Mouse (Mus musculus) CH12.LX (cell line): ENCODE measurements at regions not wholly inside any gene's neighbourhood (a gene's known extent, or its start where the extent isn't known, plus 50 kb on each side); places are given as distances from the start of the nearest gene placed in this dataset.

Experiments
- DNase-seq: peaks from one replicate; pipeline ENCODE4 v3.0.0-alpha.2; 2013; ENCODE audit errors: extremely low read depth
- H3K27ac ChIP-seq: 2 replicates; pipeline ENCODE4 v1.5.1; 2012; ENCODE audit warnings: low read depth, mild to moderate bottlenecking, control low read depth, moderate library complexity; ENCODE audit not compliant: insufficient read depth
- H3K27me3 ChIP-seq: replicated peaks from 2 replicates; pipeline ENCODE3; 2012; ENCODE audit warnings: inconsistent platforms
- H3K36me3 ChIP-seq, 2 experiments: replicated peaks in 1 of 2; 2 replicates each; pipeline versions ENCODE3 to v1.6.1; 2012; ENCODE audit warnings: inconsistent platforms in 1 of 2, low read length in 1 of 2, mild to moderate bottlenecking in 1 of 2, mixed read lengths in 1 of 2, moderate library complexity in 1 of 2; ENCODE audit not compliant: control insufficient read depth in 1 of 2, insufficient read depth in 1 of 2
- H3K4me1 ChIP-seq, 2 experiments: 2 replicates each; pipeline ENCODE4 v1.6.1; 2012; ENCODE audit warnings: inconsistent platforms in 1 of 2, moderate library complexity in 1 of 2; ENCODE audit not compliant: insufficient read depth in 2 of 2, control insufficient read depth in 1 of 2
- H3K4me2 ChIP-seq: 2 replicates; pipeline ENCODE4 v1.6.1; 2012; ENCODE audit warnings: low read depth, mild to moderate bottlenecking, control low read depth; ENCODE audit not compliant: poor library complexity, insufficient read depth, severe bottlenecking
- H3K4me3 ChIP-seq, 3 experiments: fragments of 150-350 bp in 1 of 3; sonication (generic) in 1 of 3; replicated peaks in 1 of 3; 2 replicates each; pipeline versions ENCODE3 to v1.5.1; 2011 to 2012; ENCODE audit warnings: low read depth in 2 of 3, low read length in 2 of 3, mild to moderate bottlenecking in 2 of 3, moderate library complexity in 2 of 3, control low read depth in 1 of 3, improper control_type of control experiment in 1 of 3, inconsistent platforms in 1 of 3, mixed read lengths in 1 of 3; ENCODE audit not compliant: poor library complexity in 1 of 3
- H3K79me2 ChIP-seq: replicated peaks from 2 replicates; pipeline ENCODE4 v1.6.1; 2012; ENCODE audit warnings: mild to moderate bottlenecking, moderate library complexity; ENCODE audit not compliant: control insufficient read depth, poor library complexity, insufficient read depth, severe bottlenecking; ENCODE audit errors: extremely low read depth
- H3K9ac ChIP-seq: 2 replicates; pipeline ENCODE4 v1.6.1; 2012; ENCODE audit warnings: low read depth, mild to moderate bottlenecking, control low read depth, moderate library complexity; ENCODE audit not compliant: insufficient read depth
- H3K9me3 ChIP-seq: replicated peaks from 2 replicates; pipeline ENCODE3; 2012; ENCODE audit warnings: low read length, inconsistent platforms, mixed read lengths
- CTCF ChIP-seq, 2 experiments: IDR thresholded peaks in 1 of 2; conservative IDR thresholded peaks in 1 of 2; 2 replicates each; pipeline ENCODE4 v1.5.1; 2011 to 2012; ENCODE audit warnings: low read depth in 2 of 2, low read length in 2 of 2, improper control_type of control experiment in 1 of 2, inconsistent platforms in 1 of 2, mild to moderate bottlenecking in 1 of 2, moderate library complexity in 1 of 2
- E2F4 ChIP-seq: IDR thresholded peaks from 2 replicates; pipeline ENCODE4 v1.6.1; 2011; ENCODE audit warnings: low read depth, low read length, improper control_type of control experiment; ENCODE audit not compliant: insufficient replicate concordance
- EP300 ChIP-seq: IDR thresholded peaks from 2 replicates; pipeline ENCODE4 v1.6.1; 2011; ENCODE audit warnings: low read length, improper control_type of control experiment
- MAFK ChIP-seq: IDR thresholded peaks from 2 replicates; pipeline ENCODE4 v1.6.1; 2011; ENCODE audit warnings: low read length, improper control_type of control experiment; ENCODE audit not compliant: insufficient replicate concordance
- MAZ ChIP-seq: IDR thresholded peaks from 2 replicates; pipeline ENCODE4 v1.6.1; 2012; ENCODE audit warnings: low read depth, mild to moderate bottlenecking, inconsistent platforms, low read length, improper control_type of control experiment, moderate library complexity
- MYC ChIP-seq: IDR thresholded peaks from 2 replicates; pipeline ENCODE4 v1.6.1; 2011; ENCODE audit warnings: low read depth, mild to moderate bottlenecking, improper control_type of control experiment, low read length
- NRF1 ChIP-seq: IDR thresholded peaks from 2 replicates; pipeline ENCODE4 v1.6.1; 2014; ENCODE audit warnings: low read depth, mild to moderate bottlenecking, inconsistent platforms, low read length, improper control_type of control experiment, moderate library complexity
- PAX5 ChIP-seq: IDR thresholded peaks from 2 replicates; pipeline ENCODE4 v1.6.1; 2012; ENCODE audit warnings: low read length, inconsistent platforms, mixed read lengths
- RAD21 ChIP-seq: IDR thresholded peaks from 2 replicates; pipeline ENCODE4 v1.6.1; 2011; ENCODE audit warnings: low read depth, mild to moderate bottlenecking, low read length, improper control_type of control experiment, moderate library complexity
- SIN3A ChIP-seq: IDR thresholded peaks from 2 replicates; pipeline ENCODE4 v1.6.1; 2012; ENCODE audit warnings: low read length, improper control_type of control experiment, inconsistent platforms
- SMC3 ChIP-seq: IDR thresholded peaks from 2 replicates; pipeline ENCODE4 v1.6.1; 2011; ENCODE audit warnings: low read depth, low read length, improper control_type of control experiment
- UBTF ChIP-seq: IDR thresholded peaks from 2 replicates; pipeline ENCODE4 v1.6.1; 2012; ENCODE audit warnings: low read depth, mild to moderate bottlenecking, inconsistent platforms, low read length, improper control_type of control experiment, moderate library complexity
- ZNF384 ChIP-seq: IDR thresholded peaks from 2 replicates; pipeline ENCODE4 v1.6.1; 2012; ENCODE audit warnings: low read depth, low read length, improper control_type of control experiment, inconsistent platforms
- dilution Hi-C: fragments of 300-500 bp; cut with MboI; formaldehyde crosslinking; loops from 2 replicates; pipeline ENCODE4 v1.14.3; 2020; ENCODE audit warnings: low sequenced_read_pairs; ENCODE audit not compliant: extremely low pct_unique_long_range_greater_than_20kb, extremely low pct_ligation_motif_present
- in situ Hi-C: fragments of 300-500 bp; cut with MboI; formaldehyde crosslinking; loops from 3 replicates; pipeline ENCODE4 v1.14.3; 2019; ENCODE audit warnings: low sequenced_read_pairs, low pct_ligation_motif_present, low pct_unique_long_range_greater_than_20kb, mixed read lengths

- Histone ChIP-seq H3K9me3 (no peaks in the 10 kb centered on the region), H3K4me1 (peaks cover 4% of the 10 kb centered on the region in 2 experiments; a peak in 3 of 4 replicates), H3K27ac (no peak overlapping the region), H3K36me3 (no peaks in the 10 kb centered on the region), H3K27me3 (peaks cover 18% of the 10 kb centered on the region), H3K79me2 (no peaks in the 10 kb centered on the region), H3K9ac (no peak overlapping the region), H3K4me3 (peak overlapping the region in 1 of 3 experiments; percentile 28), H3K4me2 (peak overlapping the region; percentile 64; the same call in 1 of the 2 replicates)
- dilution Hi-C loops, result no loop called here
- DNase-seq, result peak; percentile 86
- in situ Hi-C loops, result loop anchor here (5.0 to 10.0 kb wide), 2 partner anchors 86 to 268 kb away; no protein-coding TSS in a partner anchor
- TF ChIP-seq PAX5 (no peak), MAZ (peak; percentile 49; the same call in 1 of the 2 replicates), E2F4 (no peak), SMC3 (peak; percentile 90), NRF1 (0 out of 2 replicates have a peak, but pooled peaks have one; percentile 13), CTCF (conservative IDR thresholded peaks at IDR 0.05 in 1 of 2, IDR thresholded peaks at IDR 0.05 in 1 of 2; ENCODE audit: low read depth in 2 of 2, low read length in 2 of 2) (peak; percentile 62 to 93), MYC (no peak), ZNF384 (no peak), SIN3A (no peak), MAFK (no peak), UBTF (no peak), RAD21 (peak; percentile 86), EP300 (no peak)
- TF ChIP-seq, all 38 proteins: peak for 5
Observed at GRCm38 (mm10) chr1:189972790-189973406, 50.7 kb upstream of the Smyd2 start.
